Mouse (Mus musculus) c-Kit-positive CD71-positive TER-119-negative erythroid progenitor cells, embryonic 14.5 days (primary cell): ENCODE results near the gene Ckap2l.

Experiments used
- DNase-seq: peaks from one replicate; pipeline ENCODE4 v3.0.0-alpha.2; 2013; ENCODE audit warnings: low read depth

Gene Ckap2l

DNA sequence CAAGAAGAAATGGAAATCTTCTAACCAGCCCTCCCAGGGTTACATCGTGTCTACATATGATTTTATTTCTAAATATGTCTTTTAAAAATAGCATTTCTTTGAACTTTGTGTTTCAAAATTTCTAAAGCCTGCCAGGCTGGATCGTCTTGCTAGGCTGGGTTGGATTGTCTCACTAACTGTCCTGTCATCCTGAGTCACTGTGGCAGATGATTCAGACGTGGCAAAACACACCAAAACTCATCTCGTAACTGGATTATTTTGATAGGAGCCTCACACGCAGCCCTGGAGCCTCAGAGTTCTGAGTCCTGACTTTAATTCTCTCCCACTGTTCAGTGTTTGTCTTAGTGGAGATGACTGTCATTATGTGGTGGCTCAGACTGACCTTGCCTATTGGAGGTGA is 33.9 kb downstream of the Ckap2l start:
- DNase-seq, result no peak

DNA sequence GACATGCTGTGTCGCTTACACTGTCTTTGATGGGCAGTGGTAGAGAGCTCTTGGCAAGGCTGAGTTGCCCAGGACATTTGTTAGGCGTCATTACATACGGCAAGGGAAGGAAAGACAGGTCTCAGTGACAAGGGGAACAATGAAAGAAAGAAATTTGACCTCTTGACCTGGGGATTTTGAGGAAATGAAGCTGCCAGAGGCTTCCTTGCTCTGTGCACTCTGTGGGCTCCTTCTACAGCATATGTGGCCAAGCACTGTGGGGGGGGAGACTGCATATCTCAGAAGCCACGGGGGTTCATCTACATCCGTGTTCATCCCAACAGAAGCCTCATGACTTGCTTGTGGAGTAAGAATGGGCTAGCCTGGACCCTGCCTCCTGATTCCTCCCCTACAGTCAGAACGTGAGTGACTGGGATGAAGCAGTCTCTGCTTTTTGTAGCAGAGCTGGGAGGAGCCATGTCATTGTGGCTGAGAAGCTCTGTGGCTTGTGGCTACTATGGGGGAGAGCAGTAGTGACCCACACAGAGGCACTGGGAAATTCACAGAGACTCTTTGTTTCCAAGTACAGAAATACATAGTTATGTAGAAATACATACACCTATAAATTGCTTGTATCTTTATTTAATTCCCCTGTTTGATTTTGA is 35.7 kb downstream of the Ckap2l start:
- no peak for DNase-seq

DNA sequence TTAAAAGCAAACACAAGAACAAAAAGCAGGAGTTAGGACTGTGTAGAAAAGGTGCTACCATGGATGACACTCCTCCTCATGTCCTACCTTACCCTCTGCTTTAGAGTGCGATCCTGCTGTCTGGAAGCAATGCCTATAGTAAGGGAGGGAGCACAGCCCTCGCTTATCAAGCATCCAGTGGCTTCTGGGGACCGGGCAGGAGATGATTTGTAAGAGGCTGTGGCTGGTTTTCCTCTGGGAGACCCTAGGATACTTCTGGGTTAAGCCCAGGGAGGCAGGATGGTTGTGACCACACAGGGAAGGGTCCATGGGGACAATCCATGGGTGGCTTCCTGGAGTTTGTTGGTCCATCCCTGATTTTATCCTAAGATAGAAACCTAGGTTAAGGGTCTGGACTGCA is 36.4 kb downstream of the Ckap2l start:
- no peak for DNase-seq

DNA sequence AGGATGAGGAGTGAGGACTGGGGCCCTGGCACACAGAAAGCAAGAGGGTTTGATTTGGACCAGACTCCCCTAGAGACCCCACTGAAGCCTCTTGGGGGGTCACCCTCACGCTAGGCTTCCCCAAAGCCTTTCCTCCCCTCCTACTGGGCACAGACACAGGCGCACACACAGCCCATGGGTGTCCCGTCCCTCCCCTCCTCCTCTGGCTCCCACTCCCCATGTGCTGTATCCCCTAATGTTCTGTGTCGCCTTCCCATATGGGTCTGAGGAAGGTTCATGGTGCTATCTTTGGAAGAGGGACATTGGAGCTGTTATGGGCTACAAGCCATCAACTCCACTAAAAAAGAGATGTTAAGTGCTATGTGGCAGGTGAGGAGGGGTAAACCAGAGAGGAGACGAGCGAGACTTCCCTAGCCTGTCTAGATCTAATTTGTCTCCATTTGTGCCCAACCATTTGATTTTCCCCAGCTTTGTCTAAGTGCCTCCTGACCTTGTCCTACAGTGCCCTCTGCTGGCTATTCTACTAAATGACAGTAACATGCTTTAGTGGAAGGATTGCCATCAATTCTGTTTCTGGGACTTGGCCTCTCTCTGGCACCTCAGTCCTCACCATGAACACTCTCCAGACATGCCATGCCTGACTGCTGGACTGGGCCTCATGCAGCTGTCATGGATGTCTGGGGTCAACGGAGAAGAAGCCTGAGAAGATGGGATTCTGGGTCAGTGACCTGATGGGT is 38.4 kb downstream of the Ckap2l start:
- DNase-seq, result peak; percentile 81

DNA sequence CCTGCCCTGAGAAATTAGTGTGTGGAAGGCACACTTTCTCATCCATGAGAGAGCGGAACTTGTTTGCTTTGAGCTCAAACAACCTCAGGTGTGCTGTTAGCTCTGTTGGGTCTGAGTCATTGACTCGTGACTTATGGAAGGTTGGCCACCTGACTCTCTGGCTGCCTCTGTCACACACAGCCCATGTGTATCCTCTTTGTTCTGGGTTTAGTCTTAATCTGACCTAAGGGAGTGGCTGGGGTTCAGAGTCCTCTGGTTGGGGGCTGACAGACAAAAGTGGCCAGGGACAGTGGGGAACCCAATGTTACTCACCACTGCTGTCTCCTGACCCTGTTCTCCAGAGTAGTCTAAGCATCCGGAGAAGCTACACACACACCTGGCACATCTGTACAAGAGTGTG is 39.0 kb downstream of the Ckap2l start:
- no peak for DNase-seq

DNA sequence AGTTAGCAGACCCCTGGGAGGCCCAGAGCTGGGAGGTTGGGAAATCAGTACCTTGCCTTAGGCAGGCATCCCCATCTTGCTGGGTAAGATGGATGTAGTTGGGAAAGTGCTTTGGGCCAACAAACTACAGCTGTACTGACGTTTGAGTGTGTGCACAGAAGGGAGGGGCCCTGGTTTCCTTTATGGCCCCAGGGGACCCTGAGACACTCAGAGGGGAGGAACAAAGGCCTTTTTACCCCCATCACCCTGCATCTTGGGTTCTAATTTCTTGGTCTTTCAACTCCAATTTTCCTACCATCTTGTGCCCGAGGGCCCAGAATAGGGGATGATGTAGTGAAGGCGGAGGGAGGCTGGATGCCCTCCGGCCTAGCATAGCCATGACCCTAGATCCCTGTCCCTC is 41.0 kb downstream of the Ckap2l start:
- no peak for DNase-seq

DNA sequence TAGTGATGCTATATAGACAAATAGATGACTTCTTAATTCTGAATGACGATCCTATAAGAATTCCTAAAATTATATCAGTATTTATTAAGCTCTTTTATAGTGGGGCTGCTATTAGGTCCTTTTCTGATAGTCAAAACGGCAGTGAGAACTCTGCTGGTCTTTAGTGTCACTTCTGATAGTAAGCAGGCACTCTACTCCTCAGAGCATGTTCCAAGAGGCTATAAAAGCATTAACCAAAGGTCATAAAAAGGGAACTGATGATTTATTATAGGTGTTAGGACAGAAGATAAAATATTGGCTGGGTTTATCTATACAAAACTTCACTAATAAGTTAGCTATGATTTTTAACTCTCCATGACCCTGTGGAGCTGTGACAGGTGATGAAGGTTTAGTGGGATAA is 42.9 kb downstream of the Ckap2l start:
- no peak for DNase-seq

DNA sequence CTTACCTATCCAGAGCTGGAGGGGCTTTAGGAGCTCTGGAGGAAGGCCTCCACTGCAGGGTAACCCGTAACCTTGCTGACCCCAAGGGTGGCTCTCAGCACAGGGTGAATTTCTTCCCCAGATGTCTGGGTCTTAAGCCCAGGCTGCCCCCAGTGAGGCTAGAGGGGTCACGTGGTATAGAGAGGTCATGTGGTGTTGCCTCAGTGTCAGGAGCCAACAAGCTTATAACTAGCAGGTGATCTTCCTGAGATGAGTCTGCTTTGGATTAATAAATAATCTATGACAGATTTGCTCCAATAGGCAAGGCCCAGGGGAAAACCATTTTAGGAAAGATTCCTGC is 43.4 kb downstream of the Ckap2l start:
- DNase-seq, result no peak

DNA sequence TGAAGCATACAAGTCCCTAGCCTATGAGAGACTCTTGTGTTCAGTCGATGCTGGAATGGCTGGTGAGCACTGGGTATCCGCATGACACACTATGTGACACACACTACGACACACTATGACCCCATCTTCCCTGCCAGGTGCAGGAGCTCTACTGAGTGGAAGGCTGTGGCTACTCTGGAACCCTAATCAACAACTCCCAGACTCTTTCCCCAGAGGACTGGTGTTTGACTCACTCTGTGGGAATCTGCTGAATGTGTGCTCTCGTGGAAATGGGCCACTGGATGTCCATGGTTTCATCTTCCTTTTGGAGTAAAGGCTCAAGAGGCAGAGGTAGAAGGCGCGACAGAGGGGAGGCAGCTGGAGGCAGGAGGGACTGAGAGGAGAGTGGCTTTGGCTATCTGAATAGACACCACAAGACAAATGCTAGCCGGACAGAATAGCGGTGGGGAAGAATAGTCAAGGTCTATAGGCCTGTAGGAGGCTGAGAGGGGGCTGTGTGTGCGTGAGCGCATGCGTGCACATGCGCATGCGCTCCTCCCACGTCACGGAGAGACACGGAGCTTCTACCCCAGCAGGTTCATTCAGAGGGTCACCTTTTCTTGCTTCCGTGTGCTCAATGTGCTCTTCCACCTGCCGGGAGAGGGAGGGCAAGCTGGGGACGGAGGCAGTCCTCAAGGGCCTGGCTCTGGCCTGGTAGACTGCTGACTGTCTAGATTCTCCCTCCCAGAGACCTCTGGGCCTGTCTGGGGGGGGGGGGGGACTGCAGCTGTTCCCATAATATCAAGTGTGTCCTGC is 44.0 kb downstream of the Ckap2l start:
- DNase-seq, result no peak

DNA sequence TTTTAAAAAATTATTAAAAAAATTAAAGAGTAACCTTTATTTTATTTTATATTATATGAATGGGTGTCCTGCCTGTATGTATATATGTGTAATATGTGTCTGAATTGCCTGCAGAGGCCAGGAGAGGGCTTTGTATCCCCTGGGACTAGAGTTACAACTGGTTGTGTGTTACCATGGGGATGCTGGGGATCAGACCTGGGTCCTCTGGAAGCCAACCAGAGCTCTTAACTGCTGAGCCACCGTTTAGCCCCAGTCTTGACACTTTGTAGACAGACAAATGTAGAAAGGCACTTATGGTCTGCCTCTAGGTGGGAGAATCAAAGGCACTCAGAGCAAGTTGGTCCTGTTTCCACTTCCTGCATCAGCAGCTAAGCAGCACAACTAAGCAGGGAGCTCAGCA is 47.7 kb downstream of the Ckap2l start:
- DNase-seq, result no peak

DNA sequence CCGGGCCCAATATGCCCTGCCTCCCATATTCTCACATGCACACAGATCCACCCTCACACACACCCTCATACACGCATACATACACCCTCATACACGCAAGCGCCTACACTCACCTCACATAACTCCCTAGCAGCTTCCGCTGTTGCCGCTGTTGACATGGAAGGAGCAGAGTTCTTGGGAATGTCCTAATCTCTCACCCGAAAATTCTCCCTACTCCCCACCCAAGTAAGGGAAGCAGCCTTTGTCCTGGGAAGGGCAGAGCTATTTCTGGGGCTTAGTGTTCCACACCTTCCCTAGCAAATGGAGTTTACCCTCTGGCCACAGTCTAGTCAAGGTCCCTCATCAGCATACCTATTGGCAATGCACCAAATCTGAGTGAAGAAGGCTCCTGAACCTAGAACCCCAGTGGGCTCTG is 49.3 kb downstream of the Ckap2l start:
- no peak for DNase-seq

DNA sequence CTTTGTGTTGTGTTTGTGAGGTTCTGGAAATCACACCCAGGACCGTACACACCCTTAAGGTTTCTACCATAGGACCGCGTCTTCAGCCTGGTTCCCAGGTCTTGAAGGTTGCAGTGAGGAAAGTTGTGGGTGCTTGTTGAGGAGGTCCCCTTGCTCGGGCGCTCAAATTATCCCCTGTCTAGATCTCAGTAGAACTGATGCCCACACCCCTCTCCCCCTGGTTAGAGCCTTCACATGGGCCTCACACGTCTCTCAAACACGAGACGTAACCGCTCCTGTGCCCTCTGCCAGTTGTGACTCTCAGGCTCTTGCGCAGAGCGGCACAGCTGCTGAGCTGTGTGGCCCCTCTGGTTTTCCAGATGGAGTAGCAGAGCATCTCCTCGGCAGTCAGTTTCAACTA is 50.1 kb downstream of the Ckap2l start:
- no peak for DNase-seq

DNA sequence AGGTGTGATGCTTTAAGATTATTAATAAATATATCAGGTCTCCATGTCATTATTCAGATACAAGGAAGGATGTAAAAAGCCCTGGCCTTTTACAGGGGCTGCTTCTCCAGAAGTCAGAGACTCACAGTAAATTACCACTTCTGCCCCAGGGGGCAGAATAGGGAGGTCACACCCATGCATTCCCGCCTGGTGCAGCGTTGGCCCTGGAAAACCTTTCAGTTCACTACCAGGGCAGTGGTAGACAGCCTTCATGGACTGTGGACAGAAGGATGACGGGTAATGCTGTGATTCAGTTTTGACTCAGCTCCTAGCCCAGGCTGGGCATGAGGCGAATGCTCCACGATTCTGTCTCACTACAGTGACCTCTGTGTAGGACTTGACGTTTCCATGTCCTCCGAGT is 50.6 kb downstream of the Ckap2l start:
- DNase-seq, result no peak

DNA sequence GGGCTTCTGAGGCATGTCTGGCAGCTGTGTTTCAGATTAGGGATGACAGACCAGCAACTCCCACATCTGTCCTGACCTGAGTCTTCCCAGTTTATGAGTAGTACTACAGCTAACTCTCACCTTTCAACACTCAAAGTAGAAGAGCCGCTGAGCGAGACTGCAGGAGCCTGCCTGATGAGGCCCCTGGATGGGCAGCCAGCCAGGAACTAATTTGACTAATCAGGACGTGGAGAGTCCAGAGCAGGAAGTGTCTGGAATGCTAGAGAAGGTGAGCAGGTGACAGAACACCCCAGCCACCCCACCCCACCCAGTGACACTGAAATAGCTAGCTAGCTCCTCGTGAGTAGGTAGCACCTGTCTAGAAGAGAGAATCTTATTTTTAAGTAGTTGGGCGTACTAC is 51.4 kb downstream of the Ckap2l start:
- no peak for DNase-seq

DNA sequence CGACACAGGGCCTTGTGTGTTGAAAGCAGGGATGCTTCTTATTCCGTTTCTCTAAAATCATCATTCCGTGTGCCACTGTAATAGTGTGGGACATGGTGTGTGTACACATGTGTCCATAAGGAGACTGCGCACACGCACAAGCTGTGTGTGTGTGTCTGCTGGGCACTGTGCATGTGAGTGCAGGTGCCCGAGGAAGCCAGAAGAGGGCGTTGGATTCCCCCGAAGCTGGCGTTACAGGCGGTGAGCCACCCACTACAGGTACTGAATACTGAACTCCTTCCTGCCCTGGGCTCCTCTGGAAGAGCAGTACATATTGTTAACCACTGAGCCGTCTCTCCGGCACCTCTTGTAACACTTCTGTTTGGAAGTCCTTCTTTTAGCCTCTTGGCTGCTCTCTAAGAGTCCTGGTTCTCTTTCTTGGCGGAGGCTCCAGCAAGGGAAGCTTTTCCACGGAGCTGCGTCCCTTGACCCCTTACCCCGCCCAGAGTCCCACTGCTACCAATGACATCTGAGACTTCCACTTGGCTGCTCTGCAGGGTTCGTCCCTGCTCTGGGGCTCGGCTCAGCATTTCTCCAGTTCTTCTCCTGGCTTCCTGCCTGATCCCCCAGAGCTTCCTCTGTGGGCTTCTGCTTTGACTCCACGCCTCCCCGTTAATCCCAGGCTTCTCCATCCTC is 52.4 kb downstream of the Ckap2l start:
- no peak for DNase-seq

DNA sequence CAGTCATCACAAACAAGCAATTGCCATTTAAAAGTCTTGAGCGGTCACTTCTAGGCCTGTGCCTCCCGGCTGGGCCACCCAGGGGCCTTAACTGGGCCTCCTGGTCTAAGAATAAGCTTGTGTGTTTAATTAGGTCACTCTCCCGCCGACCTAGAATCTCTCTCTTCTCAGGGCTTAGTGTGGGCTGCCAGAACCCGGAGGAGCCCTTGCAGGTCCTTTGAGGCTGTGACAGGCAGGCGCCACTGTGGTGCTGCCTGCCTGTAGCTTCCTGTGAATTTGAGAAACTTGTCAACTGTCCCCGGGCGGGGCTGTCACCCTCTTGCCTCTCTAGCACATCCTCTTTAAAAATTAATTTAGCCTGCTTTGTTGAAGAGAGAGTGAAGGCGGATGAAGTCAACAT is 53.2 kb downstream of the Ckap2l start:
- no peak for DNase-seq

DNA sequence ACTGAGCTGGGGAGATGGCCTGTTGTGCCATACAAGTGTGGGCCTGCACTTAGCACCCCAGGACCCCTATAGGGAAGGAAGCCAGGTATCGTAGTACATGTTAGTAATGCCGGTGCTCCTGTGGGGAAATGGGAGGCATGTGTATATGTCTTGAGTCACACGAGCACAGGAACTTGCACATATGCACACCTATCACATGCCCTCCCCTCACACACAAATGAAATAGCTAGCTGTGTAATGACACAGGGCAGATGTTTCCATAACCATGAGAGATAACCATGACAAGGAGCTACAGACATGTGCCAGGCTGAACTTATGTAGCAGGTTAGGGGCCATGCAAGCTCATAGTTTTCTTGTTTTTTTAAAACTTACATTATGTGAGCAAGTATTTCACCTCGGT is 54.0 kb downstream of the Ckap2l start:
- no peak for DNase-seq

DNA sequence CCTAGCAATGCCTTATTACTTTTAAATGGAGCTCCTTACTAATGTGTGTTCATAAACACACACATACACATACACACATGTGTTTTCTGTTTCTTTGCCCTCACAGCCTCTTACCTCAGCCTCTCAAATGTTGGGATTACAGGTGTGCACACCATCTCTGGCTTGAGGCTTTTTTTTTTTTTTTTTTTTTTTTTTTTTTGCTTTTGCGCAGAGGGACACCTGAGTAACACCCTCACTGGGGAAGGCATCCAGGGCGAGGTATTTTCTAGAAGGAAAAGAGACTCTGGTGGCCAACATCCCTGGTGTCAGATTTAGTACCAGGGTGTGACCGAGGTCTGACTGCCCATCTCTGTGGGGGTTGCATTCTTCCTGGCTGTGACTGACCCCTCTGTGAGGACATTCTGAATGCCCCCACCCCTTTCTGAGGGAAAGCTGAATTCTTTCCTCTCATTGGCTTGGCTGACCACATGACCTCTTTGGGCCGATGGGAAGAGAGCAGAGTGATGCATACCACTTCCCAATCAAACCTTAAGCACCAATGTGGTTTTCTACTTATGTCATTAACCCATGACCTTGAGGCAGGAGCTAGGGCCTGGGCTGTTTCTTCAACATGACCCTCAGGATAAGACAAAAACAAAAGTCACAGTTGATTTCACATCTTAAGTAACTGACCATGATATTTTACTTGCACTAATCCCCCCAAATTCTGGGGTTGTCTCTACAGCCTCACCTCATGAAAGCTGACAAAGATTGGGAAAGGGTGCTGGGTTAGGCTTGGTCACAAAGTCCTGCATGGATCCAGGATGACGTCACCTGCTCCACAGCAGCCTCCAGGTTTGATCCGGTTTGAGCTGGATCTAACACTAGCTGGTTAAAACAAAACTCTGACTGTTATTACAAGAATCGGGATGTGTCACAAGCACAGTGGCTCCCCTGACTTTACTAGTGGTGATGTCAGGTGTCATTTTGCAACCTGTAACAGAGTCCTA is 54.9 kb downstream of the Ckap2l start:
- no peak for DNase-seq

DNA sequence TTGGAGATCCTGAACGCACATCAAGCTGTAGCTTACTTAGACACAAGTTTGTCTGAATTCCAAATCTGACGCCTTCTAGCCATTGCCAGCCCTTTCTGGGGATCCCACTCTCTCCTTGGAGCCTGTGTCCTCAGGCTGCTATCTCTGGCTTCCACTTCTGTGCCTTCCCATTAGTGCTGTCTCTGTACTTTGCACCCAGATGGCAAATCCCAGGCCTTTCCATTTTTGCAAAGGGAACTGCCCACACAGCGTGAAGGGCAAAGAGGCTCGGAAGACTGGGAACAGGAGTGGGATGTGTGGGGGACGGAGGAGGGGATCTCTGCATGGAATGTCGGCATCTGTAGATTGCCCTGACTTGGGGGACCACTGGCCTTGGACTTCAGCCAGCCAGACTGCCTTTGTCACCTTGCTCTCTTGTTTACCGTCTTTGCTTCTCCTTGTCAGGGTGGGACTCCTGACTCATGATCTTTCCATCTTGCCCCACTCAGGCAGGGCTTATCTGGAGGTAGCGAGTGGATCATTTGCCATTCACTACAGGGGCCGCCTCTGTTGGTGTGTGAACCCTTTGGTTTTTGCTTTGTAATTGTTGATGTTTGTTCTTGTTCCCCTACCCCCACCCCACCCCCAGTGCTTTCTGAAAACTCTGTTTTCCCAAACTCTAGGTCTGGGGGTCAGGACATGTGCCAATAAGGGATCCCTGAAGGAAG is 56.1 kb downstream of the Ckap2l start:
- no peak for DNase-seq

DNA sequence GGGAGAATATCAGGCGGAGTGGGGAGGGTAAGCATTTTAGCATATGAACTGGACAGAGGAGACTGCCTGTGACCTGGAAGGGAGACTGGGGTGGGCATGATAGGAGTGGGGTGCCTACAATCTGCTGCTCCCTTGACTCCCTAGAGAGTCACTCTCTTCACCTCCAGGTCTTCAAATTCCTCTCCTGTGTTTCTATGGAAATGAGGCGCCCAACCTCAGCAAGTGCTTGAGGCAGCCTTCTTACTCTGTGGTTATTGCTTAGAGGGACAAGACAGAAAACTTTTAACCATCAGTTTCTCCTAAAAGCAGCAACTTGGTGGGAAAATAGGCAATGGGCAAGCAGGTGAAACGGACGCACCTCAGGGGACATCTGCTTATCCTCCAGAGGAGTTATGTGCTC is 60.5 kb downstream of the Ckap2l start:
- no peak for DNase-seq

DNA sequence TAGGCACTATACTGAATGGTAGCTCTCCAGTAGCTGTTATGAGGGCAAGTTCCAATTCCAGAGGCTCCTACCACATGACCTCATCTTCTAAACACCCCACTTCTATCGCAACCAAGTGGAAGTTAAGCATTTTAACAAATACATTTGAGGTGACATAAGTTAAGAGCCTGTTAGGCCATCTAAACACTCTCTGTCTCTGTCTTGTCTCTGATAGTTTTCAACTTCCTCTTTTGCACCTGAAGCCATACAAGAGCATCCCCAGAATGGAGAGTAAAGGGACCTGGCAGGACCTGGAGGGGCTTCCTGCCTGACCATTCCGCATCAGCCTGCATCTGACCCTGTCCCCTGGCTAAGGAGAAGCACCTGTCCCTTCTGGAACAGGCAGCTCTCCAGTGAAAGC is 62.3 kb downstream of the Ckap2l start:
- no peak for DNase-seq
